Mouse (Mus musculus): Measurements from ENCODE around the gene Phox2b. TPM values are rescaled to one million over a fixed set of nuclear protein-coding genes. Genes with fewer than 3 reads are reported as not detected.

The Phox2b gene
- not detected for total RNA-seq (2021)
- long read RNA-seq, experiment 1 = 0 reads
- long read RNA-seq, experiment 2 = 0 reads

- no peak for DNase-seq
- Histone ChIP-seq H3K4me3 (no peak within 1 kb of the TSS), H3K27ac (no peak within 1 kb of the TSS)
- TF ChIP-seq CTCF (IDR thresholded peaks at IDR 0.05) = no peak
- intact Hi-C loops (cut with DNase I) = loop anchor here (10.0 kb wide), 1 partner anchor 126 kb away; no protein-coding TSS in a partner anchor
Measured at GRCm38 (mm10) chr5:67098733-67099323, at the start of gene Phox2b. TSS of gene Phox2b (minus strand) at chr5:67099301.

- TF ChIP-seq CTCF (IDR thresholded peaks at IDR 0.05) = no peak
- Histone ChIP-seq H3K4me3 (no peak overlapping the region), H3K27ac (no peak overlapping the region)
- DNase-seq = no peak
- intact Hi-C loops (cut with DNase I) = no loop called here
Measured at GRCm38 (mm10) chr5:67142622-67143021, 43.5 kb upstream of the Phox2b start.

GRCm38 (mm10) chr5:67139052-67140015, 40.2 kb upstream of the Phox2b start:
- no peak for DNase-seq
- Histone ChIP-seq H3K27ac (no peak overlapping the region), H3K4me3 (no peak overlapping the region)
- no peak for TF ChIP-seq CTCF (IDR thresholded peaks at IDR 0.05)
- intact Hi-C loops (cut with DNase I) = no loop called here

- TF ChIP-seq CTCF (IDR thresholded peaks at IDR 0.05) = no peak
- intact Hi-C loops (cut with DNase I) = no loop called here
- Histone ChIP-seq H3K4me3 (no peak overlapping the region), H3K27ac (no peak overlapping the region)
- DNase-seq = no peak
Measured at GRCm38 (mm10) chr5:67138643-67139042, 39.5 kb upstream of the Phox2b start.

GRCm38 (mm10) chr5:67134698-67135097, 35.6 kb upstream of the Phox2b start:
- no peak for TF ChIP-seq CTCF (IDR thresholded peaks at IDR 0.05)
- no peak for DNase-seq
- no peak overlapping the region for H3K27ac ChIP-seq
- no peak overlapping the region for H3K4me3 ChIP-seq
- intact Hi-C loops (cut with DNase I) = no loop called here

GRCm38 (mm10) chr5:67131671-67132070, 32.6 kb upstream of the Phox2b start:
- no peak for TF ChIP-seq CTCF (IDR thresholded peaks at IDR 0.05)
- H3K27ac ChIP-seq = no peak overlapping the region
- no peak for DNase-seq
- intact Hi-C loops (cut with DNase I) = no loop called here
- no peak overlapping the region for H3K4me3 ChIP-seq

GRCm38 (mm10) chr5:67106261-67106660, 7.2 kb upstream of the Phox2b start:
- intact Hi-C loops (cut with DNase I) = no loop called here
- no peak for DNase-seq
- TF ChIP-seq CTCF (IDR thresholded peaks at IDR 0.05) = no peak
- Histone ChIP-seq H3K27ac (no peak overlapping the region), H3K4me3 (no peak overlapping the region)

GRCm38 (mm10) chr5:67103016-67103415, 3.9 kb upstream of the Phox2b start:
- no peak overlapping the region for H3K4me3 ChIP-seq
- H3K27ac ChIP-seq = no peak overlapping the region
- DNase-seq = no peak
- TF ChIP-seq CTCF (IDR thresholded peaks at IDR 0.05) = no peak
- intact Hi-C loops (cut with DNase I) = no loop called here

GRCm38 (mm10) chr5:67101793-67102600, 2.9 kb upstream of the Phox2b start:
- Histone ChIP-seq H3K4me3 (no peak overlapping the region), H3K27ac (no peak overlapping the region)
- intact Hi-C loops (cut with DNase I) = no loop called here
- DNase-seq = no peak
- no peak for TF ChIP-seq CTCF (IDR thresholded peaks at IDR 0.05)

- intact Hi-C loops (cut with DNase I) = no loop called here
- H3K27ac ChIP-seq = no peak overlapping the region
- no peak overlapping the region for H3K4me3 ChIP-seq
- TF ChIP-seq CTCF (IDR thresholded peaks at IDR 0.05) = no peak
- DNase-seq = no peak
Measured at GRCm38 (mm10) chr5:67101395-67101760, 2.3 kb upstream of the Phox2b start.

GRCm38 (mm10) chr5:67100564-67101394, 1.7 kb upstream of the Phox2b start:
- TF ChIP-seq CTCF (IDR thresholded peaks at IDR 0.05) = no peak
- intact Hi-C loops (cut with DNase I) = no loop called here
- H3K27ac ChIP-seq = no peak overlapping the region
- no peak overlapping the region for H3K4me3 ChIP-seq
- no peak for DNase-seq
